Mouse (Mus musculus): ENCODE data around the gene Shmt1.

DNA sequence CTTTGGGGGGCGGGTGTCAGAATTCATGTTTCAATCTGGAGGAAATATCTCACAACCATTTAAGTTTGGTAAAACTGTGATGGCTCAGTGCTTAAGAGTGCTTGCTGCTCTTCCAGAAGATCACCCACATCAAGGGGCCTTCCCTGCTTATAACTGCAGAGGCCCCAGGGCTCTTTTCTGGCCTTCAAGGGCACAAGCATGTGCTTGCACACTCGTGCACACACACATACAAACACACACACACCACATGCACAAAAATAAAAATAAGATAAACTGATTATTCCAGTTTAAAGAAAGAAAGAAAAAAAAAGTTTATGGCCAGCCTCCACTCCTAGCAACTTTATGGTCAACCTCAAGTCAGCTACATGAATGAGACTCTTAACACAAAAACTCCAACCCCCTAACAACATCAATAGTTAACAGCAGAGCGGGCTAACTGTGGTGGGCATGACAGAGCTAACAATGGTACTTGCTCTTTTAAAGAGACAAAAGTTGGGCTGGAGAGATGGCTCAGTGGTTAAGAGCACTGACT lies 37.3 kb downstream of the Shmt1 start:
- TF ChIP-seq CTCF (IDR thresholded peaks at IDR 0.05; ENCODE audit: low read depth, low read length) (no peak), POLR2A (IDR thresholded peaks at IDR 0.05; ENCODE audit: extremely low read depth, insufficient read depth, low read length) (no peak)
